Mouse (Mus musculus): ENCODE results near the gene Ppfia4. TPM values are rescaled to one million over a fixed set of nuclear protein-coding genes. Genes with fewer than 3 reads are reported as not detected.
A peak's percentile ranks its signal among the peaks of the same experiment; 100 is the strongest.

Ppfia4 gene
- polyA plus RNA-seq, 1 experiment = 8.8 TPM

DNA sequence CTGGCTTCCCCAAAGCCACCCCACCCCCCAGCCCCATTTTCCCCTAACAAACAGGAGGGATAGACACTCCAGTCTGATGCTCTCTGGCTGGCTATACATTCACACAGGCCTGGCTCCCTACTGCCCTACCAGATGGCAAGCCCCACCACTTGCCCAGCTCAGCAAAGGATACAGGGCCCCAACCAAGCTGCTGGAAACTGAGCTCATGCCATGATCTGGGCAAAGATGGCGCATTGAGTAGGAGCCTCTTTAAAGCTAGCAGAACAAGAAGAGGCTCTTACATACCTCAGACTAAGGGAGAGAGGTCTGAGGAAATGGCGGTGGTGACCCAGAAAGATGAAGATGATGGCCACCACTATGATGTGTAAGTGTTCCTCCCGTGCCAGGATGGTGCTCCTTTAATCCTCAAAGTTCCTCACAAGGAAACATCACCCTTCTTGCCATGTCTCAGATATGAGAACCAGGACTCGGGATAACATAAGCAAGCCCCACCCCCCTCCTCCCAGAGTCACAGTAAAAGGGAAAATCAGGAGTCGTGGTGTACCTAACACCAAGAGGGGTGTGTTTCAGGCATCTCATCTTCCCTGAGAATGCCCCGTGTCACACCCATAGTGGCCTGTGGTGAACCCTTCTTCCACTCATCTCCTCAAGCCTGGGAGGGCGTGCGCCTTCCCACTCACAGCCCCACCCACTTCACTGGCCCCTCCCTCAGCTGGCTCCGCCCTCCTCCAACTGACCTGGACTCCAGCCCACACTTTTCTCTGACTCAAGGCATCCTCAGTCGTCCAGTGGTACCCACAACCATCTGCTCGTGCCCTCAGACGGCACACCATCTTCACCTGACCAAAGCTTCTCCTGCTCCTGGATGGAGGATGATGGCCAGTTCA is 3.4 kb upstream of the Ppfia4 start:
- Histone ChIP-seq H3K36me3 (ENCODE audit: control insufficient read depth, insufficient read depth, low read length, poor library complexity, severe bottlenecking) (no peaks in the 10 kb centered on the region), H3K4me1 (ENCODE audit: control insufficient read depth, insufficient read depth, low read length) (no peaks in the 10 kb centered on the region), H3K27ac (ENCODE audit: insufficient read depth, low read length) (no peak overlapping the region), H3K27me3 (ENCODE audit: control insufficient read depth, insufficient read depth, low read length, poor library complexity, severe bottlenecking) (no peaks in the 10 kb centered on the region), H3K9me3 (replicated peaks; ENCODE audit: control insufficient read depth, insufficient read depth, low read length, poor library complexity, severe bottlenecking) (no peaks in the 10 kb centered on the region), H3K4me3 (ENCODE audit: low read depth, low read length) (no peak overlapping the region), H3K9ac (ENCODE audit: low read depth, poor library complexity, severe bottlenecking) (no peak overlapping the region)
- TF ChIP-seq POLR2A (IDR thresholded peaks at IDR 0.05; ENCODE audit: insufficient read depth, low read length) (no peak), CTCF (IDR thresholded peaks at IDR 0.05; ENCODE audit: low read depth, low read length) (no peak), EP300 (IDR thresholded peaks at IDR 0.05; ENCODE audit: insufficient read depth, low read depth, low read length) (no peak)

DNA sequence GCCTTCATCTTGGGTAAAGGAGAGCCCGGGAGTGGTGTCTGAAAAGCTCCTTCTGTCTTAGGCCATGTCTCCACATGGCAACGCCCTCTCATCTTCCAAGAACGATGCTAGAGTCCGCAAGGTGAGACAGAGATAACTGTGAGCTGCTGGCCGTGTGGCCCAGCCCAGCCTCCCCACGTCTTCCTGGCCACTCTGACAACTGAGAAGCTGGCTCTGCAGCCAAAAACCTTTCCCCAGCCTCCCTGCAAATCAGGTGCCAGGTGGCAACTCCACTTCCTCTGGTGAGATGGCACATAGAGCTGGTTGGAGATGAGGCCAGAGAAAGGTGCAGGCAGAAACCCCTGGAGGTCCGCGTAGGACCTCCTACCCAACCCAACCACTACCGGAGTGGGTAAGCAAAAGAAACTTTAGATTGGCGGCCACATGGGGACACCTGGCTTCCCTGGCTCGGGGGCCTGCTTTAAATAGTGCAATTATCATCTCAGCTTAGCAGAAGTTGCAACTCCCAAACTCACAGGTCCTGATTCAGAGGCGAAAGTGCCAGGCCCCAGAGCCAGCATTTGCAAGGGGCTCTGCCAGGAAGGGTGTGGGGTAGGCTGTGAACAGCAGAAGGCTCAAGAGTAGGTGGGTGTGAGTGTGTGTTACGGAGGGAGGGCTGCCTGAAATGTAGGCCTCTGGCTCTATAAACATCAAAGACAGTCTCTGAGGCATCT is 2.6 kb upstream of the Ppfia4 start:
- Histone ChIP-seq H3K9ac (ENCODE audit: low read depth, poor library complexity, severe bottlenecking) (no peak overlapping the region), H3K4me3 (ENCODE audit: low read depth, low read length) (no peak overlapping the region), H3K27ac (ENCODE audit: insufficient read depth, low read length) (no peak overlapping the region), H3K27me3 (ENCODE audit: control insufficient read depth, insufficient read depth, low read length, poor library complexity, severe bottlenecking) (no peaks in the 10 kb centered on the region), H3K4me1 (ENCODE audit: control insufficient read depth, insufficient read depth, low read length) (no peaks in the 10 kb centered on the region), H3K36me3 (ENCODE audit: control insufficient read depth, insufficient read depth, low read length, poor library complexity, severe bottlenecking) (no peaks in the 10 kb centered on the region), H3K9me3 (replicated peaks; ENCODE audit: control insufficient read depth, insufficient read depth, low read length, poor library complexity, severe bottlenecking) (no peaks in the 10 kb centered on the region)
- no peak for TF ChIP-seq EP300 (IDR thresholded peaks at IDR 0.05; ENCODE audit: insufficient read depth, low read depth, low read length)
- no peak for TF ChIP-seq CTCF (IDR thresholded peaks at IDR 0.05; ENCODE audit: low read depth, low read length)
- no peak for TF ChIP-seq POLR2A (IDR thresholded peaks at IDR 0.05; ENCODE audit: insufficient read depth, low read length)

- H3K9me3 ChIP-seq (replicated peaks; ENCODE audit: control insufficient read depth, insufficient read depth, low read length, poor library complexity, severe bottlenecking) = no peaks in the 10 kb centered on the region
- no peak overlapping the region for H3K27ac ChIP-seq (ENCODE audit: insufficient read depth, low read length)
Observed at GRCm38 (mm10) chr1:134334111-134334827, 1.5 kb upstream of the Ppfia4 start.

GRCm38 (mm10) chr1:134333371-134334110 is 813 bp upstream of the Ppfia4 start:
- no peak overlapping the region for H3K27ac ChIP-seq (ENCODE audit: insufficient read depth, low read length)
- H3K9me3 ChIP-seq (replicated peaks; ENCODE audit: control insufficient read depth, insufficient read depth, low read length, poor library complexity, severe bottlenecking) = no peaks in the 10 kb centered on the region
- no peaks in the 10 kb centered on the region for H3K36me3 ChIP-seq (ENCODE audit: control insufficient read depth, insufficient read depth, low read length, poor library complexity, severe bottlenecking)
- H3K27me3 ChIP-seq (ENCODE audit: control insufficient read depth, insufficient read depth, low read length, poor library complexity, severe bottlenecking) = no peaks in the 10 kb centered on the region
- H3K4me3 ChIP-seq (ENCODE audit: low read depth, low read length) = no peak overlapping the region
- no peaks in the 10 kb centered on the region for H3K4me1 ChIP-seq (ENCODE audit: control insufficient read depth, insufficient read depth, low read length)
- no peak for TF ChIP-seq CTCF (IDR thresholded peaks at IDR 0.05; ENCODE audit: low read depth, low read length)
- TF ChIP-seq EP300 (IDR thresholded peaks at IDR 0.05; ENCODE audit: insufficient read depth, low read depth, low read length) = no peak
- TF ChIP-seq POLR2A (IDR thresholded peaks at IDR 0.05; ENCODE audit: insufficient read depth, low read length) = no peak
- no peak overlapping the region for H3K9ac ChIP-seq (ENCODE audit: low read depth, poor library complexity, severe bottlenecking)

More at GRCm38 (mm10) chr1:134334111-134334827, 1.5 kb upstream of the Ppfia4 start:
- Histone ChIP-seq H3K27me3 (ENCODE audit: control insufficient read depth, insufficient read depth, low read length, poor library complexity, severe bottlenecking) (no peaks in the 10 kb centered on the region), H3K36me3 (ENCODE audit: control insufficient read depth, insufficient read depth, low read length, poor library complexity, severe bottlenecking) (no peaks in the 10 kb centered on the region), H3K4me3 (ENCODE audit: low read depth, low read length) (no peak overlapping the region), H3K4me1 (ENCODE audit: control insufficient read depth, insufficient read depth, low read length) (no peaks in the 10 kb centered on the region), H3K9ac (ENCODE audit: low read depth, poor library complexity, severe bottlenecking) (no peak overlapping the region)
- no peak for TF ChIP-seq EP300 (IDR thresholded peaks at IDR 0.05; ENCODE audit: insufficient read depth, low read depth, low read length)
- TF ChIP-seq CTCF (IDR thresholded peaks at IDR 0.05; ENCODE audit: low read depth, low read length) = no peak
- TF ChIP-seq POLR2A (IDR thresholded peaks at IDR 0.05; ENCODE audit: insufficient read depth, low read length) = no peak

GRCm38 (mm10) chr1:134331879-134332635 is 671 bp downstream of the Ppfia4 start:
- no peak overlapping the region for H3K9ac ChIP-seq (ENCODE audit: low read depth, poor library complexity, severe bottlenecking)
- no peak overlapping the region for H3K27ac ChIP-seq (ENCODE audit: insufficient read depth, low read length)
- H3K4me1 ChIP-seq (ENCODE audit: control insufficient read depth, insufficient read depth, low read length) = no peaks in the 10 kb centered on the region
- no peak overlapping the region for H3K4me3 ChIP-seq (ENCODE audit: low read depth, low read length)
- TF ChIP-seq EP300 (IDR thresholded peaks at IDR 0.05; ENCODE audit: insufficient read depth, low read depth, low read length) (no peak), CTCF (IDR thresholded peaks at IDR 0.05; ENCODE audit: low read depth, low read length) (peak; percentile 59)
- H3K36me3 ChIP-seq (ENCODE audit: control insufficient read depth, insufficient read depth, low read length, poor library complexity, severe bottlenecking) = no peaks in the 10 kb centered on the region
- no peaks in the 10 kb centered on the region for H3K27me3 ChIP-seq (ENCODE audit: control insufficient read depth, insufficient read depth, low read length, poor library complexity, severe bottlenecking)
- H3K9me3 ChIP-seq (replicated peaks; ENCODE audit: control insufficient read depth, insufficient read depth, low read length, poor library complexity, severe bottlenecking) = no peaks in the 10 kb centered on the region
